Mouse (Mus musculus) CH12.LX (cell line): ENCODE data around the gene Gm10722.
"Not testable (repeated sequence)": the region's sequence is repeated elsewhere in the genome, so short reads cannot be mapped to it uniquely, and the experiment has no call there.

Experiments used
- BHLHE40 ChIP-seq: IDR thresholded peaks from 2 replicates; pipeline ENCODE4 v1.6.1; 2011; ENCODE audit warnings: mild to moderate bottlenecking, low read depth, low read length, improper control_type of control experiment
- CHD1 ChIP-seq: IDR thresholded peaks from 2 replicates; pipeline ENCODE4 v1.6.1; 2012; ENCODE audit warnings: low read depth, low read length, improper control_type of control experiment, inconsistent platforms
- CTCF ChIP-seq, 2 experiments: IDR thresholded peaks in 1 of 2; conservative IDR thresholded peaks in 1 of 2; 2 replicates each; pipeline ENCODE4 v1.5.1; 2011 to 2012; ENCODE audit warnings: low read depth in 2 of 2, low read length in 2 of 2, improper control_type of control experiment in 1 of 2, inconsistent platforms in 1 of 2, mild to moderate bottlenecking in 1 of 2, moderate library complexity in 1 of 2
- EP300 ChIP-seq: IDR thresholded peaks from 2 replicates; pipeline ENCODE4 v1.6.1; 2011; ENCODE audit warnings: low read length, improper control_type of control experiment
- JUND ChIP-seq: conservative IDR thresholded peaks from 2 replicates; pipeline ENCODE4 v1.6.1; 2011; ENCODE audit warnings: low read depth, low read length, improper control_type of control experiment
- MAX ChIP-seq: IDR thresholded peaks from 2 replicates; pipeline ENCODE4 v1.6.1; 2011; ENCODE audit warnings: low read length, improper control_type of control experiment
- MEF2A ChIP-seq: IDR thresholded peaks from 2 replicates; pipeline ENCODE4 v1.6.1; 2014; ENCODE audit warnings: low read depth, mild to moderate bottlenecking, inconsistent platforms, low read length, improper control_type of control experiment, borderline replicate concordance
- POLR2A ChIP-seq: IDR thresholded peaks from 2 replicates; pipeline ENCODE4 v1.6.1; 2011; ENCODE audit warnings: low read depth, mild to moderate bottlenecking, improper control_type of control experiment, low read length
- POLR2AphosphoS2 ChIP-seq: IDR thresholded peaks from 2 replicates; pipeline ENCODE4 v1.6.1; 2011; ENCODE audit warnings: low read depth, low read length, improper control_type of control experiment
- RAD21 ChIP-seq: IDR thresholded peaks from 2 replicates; pipeline ENCODE4 v1.6.1; 2011; ENCODE audit warnings: low read depth, mild to moderate bottlenecking, low read length, improper control_type of control experiment, moderate library complexity
- TCF12 ChIP-seq: IDR thresholded peaks from 2 replicates; pipeline ENCODE4 v1.6.1; 2014; ENCODE audit warnings: low read depth, mild to moderate bottlenecking, inconsistent platforms, low read length, improper control_type of control experiment
- UBTF ChIP-seq: IDR thresholded peaks from 2 replicates; pipeline ENCODE4 v1.6.1; 2012; ENCODE audit warnings: low read depth, mild to moderate bottlenecking, inconsistent platforms, low read length, improper control_type of control experiment, moderate library complexity

DNA sequence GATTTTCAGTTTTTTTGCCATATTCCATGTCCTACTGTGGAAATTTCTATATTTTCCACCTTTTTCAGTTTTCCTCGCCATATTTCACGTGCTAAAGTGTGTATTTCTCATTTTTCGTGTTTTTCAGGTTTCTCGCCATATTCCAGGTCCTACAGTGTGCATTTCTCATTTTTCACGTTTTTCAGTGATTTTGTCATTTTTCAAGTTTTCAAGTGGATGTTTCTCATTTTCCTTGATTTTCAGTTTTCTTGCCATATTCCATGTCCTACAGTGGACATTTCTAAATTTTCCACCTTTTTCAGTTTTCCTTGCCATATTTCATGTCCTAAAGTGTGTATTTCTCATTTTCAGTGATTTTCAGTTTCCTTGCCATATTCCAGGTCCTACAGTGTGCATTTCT is 25.4 kb downstream of the Gm10722 start:
- not testable (repeated sequence) for TF ChIP-seq MEF2A; POLR2A; CHD1; UBTF; POLR2AphosphoS2; CTCF (conservative IDR thresholded peaks at IDR 0.05 in 1 of 2, IDR thresholded peaks at IDR 0.05 in 1 of 2; ENCODE audit: low read depth in 2 of 2, low read length in 2 of 2); EP300; JUND; MAX; RAD21; BHLHE40; TCF12
